Mouse (Mus musculus) CH12.LX (cell line): ENCODE results near the gene Gm20388. TPM values are rescaled to one million over a fixed set of nuclear protein-coding genes. Genes with fewer than 3 reads are reported as not detected.

Source experiments
- DNase-seq: peaks from one replicate; pipeline ENCODE4 v3.0.0-alpha.2; 2013; ENCODE audit errors: extremely low read depth
- H3K27ac ChIP-seq: 2 replicates; pipeline ENCODE4 v1.5.1; 2012; ENCODE audit warnings: low read depth, mild to moderate bottlenecking, control low read depth, moderate library complexity; ENCODE audit not compliant: insufficient read depth
- H3K27me3 ChIP-seq: replicated peaks from 2 replicates; pipeline ENCODE3; 2012; ENCODE audit warnings: inconsistent platforms
- H3K36me3 ChIP-seq, 2 experiments: replicated peaks in 1 of 2; 2 replicates each; pipeline versions ENCODE3 to v1.6.1; 2012; ENCODE audit warnings: inconsistent platforms in 1 of 2, low read length in 1 of 2, mild to moderate bottlenecking in 1 of 2, mixed read lengths in 1 of 2, moderate library complexity in 1 of 2; ENCODE audit not compliant: control insufficient read depth in 1 of 2, insufficient read depth in 1 of 2
- H3K4me1 ChIP-seq, 2 experiments: 2 replicates each; pipeline ENCODE4 v1.6.1; 2012; ENCODE audit warnings: inconsistent platforms in 1 of 2, moderate library complexity in 1 of 2; ENCODE audit not compliant: insufficient read depth in 2 of 2, control insufficient read depth in 1 of 2
- H3K4me2 ChIP-seq: 2 replicates; pipeline ENCODE4 v1.6.1; 2012; ENCODE audit warnings: low read depth, mild to moderate bottlenecking, control low read depth; ENCODE audit not compliant: poor library complexity, insufficient read depth, severe bottlenecking
- H3K4me3 ChIP-seq, 3 experiments: fragments of 150-350 bp in 1 of 3; sonication (generic) in 1 of 3; replicated peaks in 1 of 3; 2 replicates each; pipeline versions ENCODE3 to v1.5.1; 2011 to 2012; ENCODE audit warnings: low read depth in 2 of 3, low read length in 2 of 3, mild to moderate bottlenecking in 2 of 3, moderate library complexity in 2 of 3, control low read depth in 1 of 3, improper control_type of control experiment in 1 of 3, inconsistent platforms in 1 of 3, mixed read lengths in 1 of 3; ENCODE audit not compliant: poor library complexity in 1 of 3
- H3K79me2 ChIP-seq: replicated peaks from 2 replicates; pipeline ENCODE4 v1.6.1; 2012; ENCODE audit warnings: mild to moderate bottlenecking, moderate library complexity; ENCODE audit not compliant: control insufficient read depth, poor library complexity, insufficient read depth, severe bottlenecking; ENCODE audit errors: extremely low read depth
- H3K9ac ChIP-seq: 2 replicates; pipeline ENCODE4 v1.6.1; 2012; ENCODE audit warnings: low read depth, mild to moderate bottlenecking, control low read depth, moderate library complexity; ENCODE audit not compliant: insufficient read depth
- H3K9me3 ChIP-seq: replicated peaks from 2 replicates; pipeline ENCODE3; 2012; ENCODE audit warnings: low read length, inconsistent platforms, mixed read lengths
- BHLHE40 ChIP-seq: IDR thresholded peaks from 2 replicates; pipeline ENCODE4 v1.6.1; 2011; ENCODE audit warnings: mild to moderate bottlenecking, low read depth, low read length, improper control_type of control experiment
- CTCF ChIP-seq, 2 experiments: IDR thresholded peaks in 1 of 2; conservative IDR thresholded peaks in 1 of 2; 2 replicates each; pipeline ENCODE4 v1.5.1; 2011 to 2012; ENCODE audit warnings: low read depth in 2 of 2, low read length in 2 of 2, improper control_type of control experiment in 1 of 2, inconsistent platforms in 1 of 2, mild to moderate bottlenecking in 1 of 2, moderate library complexity in 1 of 2
- GABPA ChIP-seq: IDR thresholded peaks from 2 replicates; pipeline ENCODE4 v1.6.1; 2012; ENCODE audit warnings: low read depth, low read length, improper control_type of control experiment, inconsistent platforms; ENCODE audit not compliant: insufficient replicate concordance
- JUN ChIP-seq: IDR thresholded peaks from 2 replicates; pipeline ENCODE4 v1.6.1; 2011; ENCODE audit warnings: low read depth, mild to moderate bottlenecking, low read length, improper control_type of control experiment, moderate library complexity; ENCODE audit not compliant: insufficient read depth
- JUND ChIP-seq: conservative IDR thresholded peaks from 2 replicates; pipeline ENCODE4 v1.6.1; 2011; ENCODE audit warnings: low read depth, low read length, improper control_type of control experiment
- KAT2A ChIP-seq: IDR thresholded peaks from 2 replicates; pipeline ENCODE4 v1.6.1; 2012; ENCODE audit warnings: low read length, improper control_type of control experiment, inconsistent platforms; ENCODE audit not compliant: insufficient replicate concordance
- NRF1 ChIP-seq: IDR thresholded peaks from 2 replicates; pipeline ENCODE4 v1.6.1; 2014; ENCODE audit warnings: low read depth, mild to moderate bottlenecking, inconsistent platforms, low read length, improper control_type of control experiment, moderate library complexity
- POLR2A ChIP-seq: IDR thresholded peaks from 2 replicates; pipeline ENCODE4 v1.6.1; 2011; ENCODE audit warnings: low read depth, mild to moderate bottlenecking, improper control_type of control experiment, low read length
- SMC3 ChIP-seq: IDR thresholded peaks from 2 replicates; pipeline ENCODE4 v1.6.1; 2011; ENCODE audit warnings: low read depth, low read length, improper control_type of control experiment
- USF2 ChIP-seq: conservative IDR thresholded peaks from 2 replicates; pipeline ENCODE4 v1.6.1; 2011; ENCODE audit warnings: low read depth, low read length, improper control_type of control experiment
- ZC3H11A ChIP-seq: IDR thresholded peaks from 2 replicates; pipeline ENCODE4 v1.6.1; 2012; ENCODE audit warnings: low read depth, mild to moderate bottlenecking, inconsistent platforms, low read length, improper control_type of control experiment
- ZKSCAN1 ChIP-seq: IDR thresholded peaks from 2 replicates; pipeline ENCODE4 v1.6.1; 2012; ENCODE audit warnings: low read depth, inconsistent platforms, low read length, improper control_type of control experiment, borderline replicate concordance
- dilution Hi-C: fragments of 300-500 bp; cut with MboI; formaldehyde crosslinking; loops from 2 replicates; pipeline ENCODE4 v1.14.3; 2020; ENCODE audit warnings: low sequenced_read_pairs; ENCODE audit not compliant: extremely low pct_unique_long_range_greater_than_20kb, extremely low pct_ligation_motif_present
- in situ Hi-C: fragments of 300-500 bp; cut with MboI; formaldehyde crosslinking; loops from 3 replicates; pipeline ENCODE4 v1.14.3; 2019; ENCODE audit warnings: low sequenced_read_pairs, low pct_ligation_motif_present, low pct_unique_long_range_greater_than_20kb, mixed read lengths
- polyA plus RNA-seq: library from polyadenylated mRNA; unstranded; fragments of >175 nt; gene quantifications from 2 replicates; pipeline ENCODE4 v1.2.1, GENCODE M21; 2012; ENCODE audit warnings: low read depth; ENCODE audit not compliant: insufficient read length
- total RNA-seq, 2 experiments: library from RNA; depleted of rRNA; stranded (reverse); fragments of 300-350 nt in 1 of 2; fragments of >200 nt in 1 of 2; gene quantifications; 2 replicates each; pipeline ENCODE4 v1.2.3; 2012 to 2014

Gm20388 gene
- total and polyA plus RNA-seq, 3 experiments, result 14.8 to 26.3 (median 22.2) TPM

- Histone ChIP-seq H3K4me3 (no peak overlapping the region), H3K4me2 (no peak overlapping the region), H3K9ac (no peak overlapping the region), H3K9me3 (no peaks in the 10 kb centered on the region), H3K4me1 (peaks cover 2 to 82% of the 10 kb centered on the region in 2 experiments; a peak in 3 of 4 replicates), H3K27me3 (no peaks in the 10 kb centered on the region), H3K27ac (no peak overlapping the region), H3K36me3 (peaks cover 0 to 34% of the 10 kb centered on the region in 2 experiments), H3K79me2 (peaks cover 93% of the 10 kb centered on the region)
- in situ Hi-C loops (no loop called here), dilution Hi-C loops (no loop called here)
- no peak for DNase-seq
- no peak for TF ChIP-seq NRF1
- TF ChIP-seq JUN, result no peak
- no peak for TF ChIP-seq SMC3
- no peak for TF ChIP-seq JUND
- TF ChIP-seq ZKSCAN1, result no peak
- no peak for TF ChIP-seq ZC3H11A
- no peak; a peak in 1 of 4 replicates for TF ChIP-seq CTCF (conservative IDR thresholded peaks at IDR 0.05 in 1 of 2, IDR thresholded peaks at IDR 0.05 in 1 of 2; ENCODE audit: low read depth in 2 of 2, low read length in 2 of 2)
- no peak for TF ChIP-seq USF2
- no peak for TF ChIP-seq KAT2A
- TF ChIP-seq GABPA, result no peak
- TF ChIP-seq BHLHE40, result no peak
- TF ChIP-seq, all 38 proteins: peak for 0
Observed at GRCm38 (mm10) chr8:123004033-123004922, 3093.6 kb downstream of the Gm20388 start.

DNA sequence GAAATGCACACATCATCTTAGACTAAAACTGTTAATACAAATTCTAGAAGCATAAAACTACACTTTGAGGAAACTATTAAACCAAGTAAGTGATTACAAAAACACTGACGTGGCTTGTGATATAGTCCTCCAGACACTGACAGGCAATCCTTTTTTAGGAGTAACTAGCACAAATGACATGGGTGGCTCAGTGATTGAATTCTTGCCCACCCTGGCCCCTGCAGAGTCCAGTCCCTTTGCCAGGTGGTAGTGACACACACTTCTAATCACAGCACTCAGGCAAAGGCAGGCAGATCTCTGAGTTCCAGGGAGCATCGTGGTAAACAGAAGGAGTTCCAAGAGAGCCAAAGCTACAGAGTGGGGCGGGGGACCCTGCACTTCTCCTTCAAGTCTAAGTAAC is 3094.7 kb downstream of the Gm20388 start:
- Histone ChIP-seq H3K9ac (no peak overlapping the region), H3K36me3 (peaks cover 2 to 43% of the 10 kb centered on the region in 2 experiments), H3K9me3 (no peaks in the 10 kb centered on the region), H3K79me2 (peaks cover 96% of the 10 kb centered on the region), H3K27me3 (no peaks in the 10 kb centered on the region), H3K4me2 (no peak overlapping the region), H3K4me1 (peaks cover 2 to 80% of the 10 kb centered on the region in 2 experiments; a peak in 3 of 4 replicates), H3K4me3 (no peak overlapping the region), H3K27ac (no peak overlapping the region)
- TF ChIP-seq CTCF (conservative IDR thresholded peaks at IDR 0.05 in 1 of 2, IDR thresholded peaks at IDR 0.05 in 1 of 2; ENCODE audit: low read depth in 2 of 2, low read length in 2 of 2) (no peak), POLR2A (no peak), GABPA (no peak)
- dilution Hi-C loops (no loop called here), in situ Hi-C loops (no loop called here)
- DNase-seq, result no peak
